Mouse (Mus musculus): ENCODE results near the gene Notch2. TPM values are rescaled to one million over a fixed set of nuclear protein-coding genes. Genes with fewer than 3 reads are reported as not detected.
A peak's percentile ranks its signal among the peaks of the same experiment; 100 is the strongest.

Notch2 gene
- polyA plus RNA-seq, 1 experiment from 2014 or later, result 27.8 TPM

- no peaks in the 10 kb centered on the region for H3K9me3 ChIP-seq (replicated peaks; ENCODE audit: control insufficient read depth, low read length)
- no peak for DNase-seq (ENCODE audit: low spot score)
Observed at GRCm38 (mm10) chr3:98093954-98094353, 80.6 kb downstream of the Notch2 start.

DNA sequence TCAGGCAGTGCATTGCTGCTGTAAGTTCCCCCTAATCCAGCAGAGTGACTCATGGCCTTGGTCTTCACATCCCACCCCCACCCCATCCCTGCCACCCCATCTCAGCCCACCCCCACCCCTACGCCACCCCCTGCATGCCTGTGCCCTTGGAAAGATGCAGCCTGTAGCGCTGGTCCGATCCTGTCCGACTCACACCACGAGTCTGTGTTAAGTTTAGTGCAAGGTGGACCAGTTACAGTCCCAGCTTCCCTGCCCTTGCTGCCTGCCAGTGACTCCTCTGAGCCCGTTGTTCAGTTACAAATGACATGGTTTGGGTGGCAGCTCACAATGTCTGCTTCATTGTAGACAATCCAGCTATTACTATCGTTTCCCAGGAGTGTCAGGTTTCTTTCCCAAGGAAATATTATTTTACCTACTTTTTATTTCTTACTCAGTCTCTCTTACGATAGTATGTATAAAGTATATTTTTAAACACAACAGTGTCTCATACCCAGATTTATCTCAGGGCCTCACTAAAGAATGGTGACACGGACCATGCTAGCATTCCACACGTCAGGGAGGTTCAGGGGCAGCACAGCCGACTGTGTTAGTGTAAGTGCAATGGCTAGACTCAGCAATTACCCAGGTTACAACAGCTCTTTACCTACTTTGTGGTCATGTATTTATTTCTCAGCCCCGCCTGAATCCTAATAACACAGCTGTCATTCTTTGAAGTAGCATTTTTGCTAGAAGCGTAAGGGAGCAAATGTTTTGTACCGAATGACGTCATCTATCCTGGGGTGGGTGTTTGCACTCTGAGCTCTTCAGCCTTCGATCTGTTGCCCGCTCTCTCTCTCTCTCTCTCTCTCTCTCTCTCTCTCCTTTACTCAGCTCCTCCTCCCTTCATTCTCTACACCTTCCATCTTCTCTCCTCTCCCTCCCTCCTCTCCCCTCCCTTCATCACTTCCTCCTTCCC, 81.6 kb downstream of the Notch2 start:
- H3K27ac ChIP-seq (replicated peaks; ENCODE audit: low read depth, low read length), result no peak overlapping the region
- DNase-seq (ENCODE audit: low spot score), result peak; percentile 23

More at GRCm38 (mm10) chr3:98093954-98094353, 80.6 kb downstream of the Notch2 start:
- Histone ChIP-seq H3K27me3 (ENCODE audit: control insufficient read depth, insufficient read depth, low read length) (no peaks in the 10 kb centered on the region), H3K4me3 (ENCODE audit: low read depth, low read length) (no peak overlapping the region), H3K4me2 (ENCODE audit: low read depth, low read length) (no peak overlapping the region), H3K9ac (replicated peaks; ENCODE audit: low read length) (no peak overlapping the region), H3K27ac (replicated peaks; ENCODE audit: low read depth, low read length) (no peak overlapping the region), H3K4me1 (ENCODE audit: control insufficient read depth, insufficient read depth, low read length) (no peaks in the 10 kb centered on the region), H3K36me3 (replicated peaks; ENCODE audit: control insufficient read depth, insufficient read depth, low read depth, low read length) (peaks cover 3% of the 10 kb centered on the region; the same call in 1 of the 2 replicates)
- ATAC-seq (replicated peaks; ENCODE audit: insufficient number of reproducible peaks, low FRiP score, low TSS enrichment, low read depth), result no peak
- WGBS, result 62% methylated on average over 5 of the region's 5 CpGs

GRCm38 (mm10) chr3:98096981-98097380, 83.7 kb downstream of the Notch2 start:
- no peak overlapping the region for H3K4me2 ChIP-seq (ENCODE audit: low read depth, low read length)
- no peaks in the 10 kb centered on the region for H3K4me1 ChIP-seq (ENCODE audit: control insufficient read depth, insufficient read depth, low read length)
- ATAC-seq (replicated peaks; ENCODE audit: insufficient number of reproducible peaks, low FRiP score, low TSS enrichment, low read depth) (no peak), DNase-seq (ENCODE audit: low spot score) (no peak)
- H3K9me3 ChIP-seq (replicated peaks; ENCODE audit: control insufficient read depth, low read length), result no peaks in the 10 kb centered on the region
- H3K27me3 ChIP-seq (ENCODE audit: control insufficient read depth, insufficient read depth, low read length), result no peaks in the 10 kb centered on the region
- H3K27ac ChIP-seq (replicated peaks; ENCODE audit: low read depth, low read length), result no peak overlapping the region
- no peak overlapping the region for H3K4me3 ChIP-seq (ENCODE audit: low read depth, low read length)
- no peak overlapping the region for H3K9ac ChIP-seq (replicated peaks; ENCODE audit: low read length)
- peaks cover 6% of the 10 kb centered on the region; the same call in 1 of the 2 replicates for H3K36me3 ChIP-seq (replicated peaks; ENCODE audit: control insufficient read depth, insufficient read depth, low read depth, low read length)
- 92% methylated on average over 7 of the region's 7 CpGs for WGBS

More for the DNA sequence above, 81.6 kb downstream of the Notch2 start:
- no peaks in the 10 kb centered on the region for H3K4me1 ChIP-seq (ENCODE audit: control insufficient read depth, insufficient read depth, low read length)
- ATAC-seq (replicated peaks; ENCODE audit: insufficient number of reproducible peaks, low FRiP score, low TSS enrichment, low read depth), result no peak; the same call in 1 of the 2 replicates
- H3K9me3 ChIP-seq (replicated peaks; ENCODE audit: control insufficient read depth, low read length), result no peaks in the 10 kb centered on the region
- WGBS, result 71% methylated on average over 17 of the region's 17 CpGs
- no peak overlapping the region for H3K4me3 ChIP-seq (ENCODE audit: low read depth, low read length)
- H3K4me2 ChIP-seq (ENCODE audit: low read depth, low read length), result no peak overlapping the region
- H3K9ac ChIP-seq (replicated peaks; ENCODE audit: low read length), result no peak overlapping the region
- peaks cover 3% of the 10 kb centered on the region; the same call in 1 of the 2 replicates for H3K36me3 ChIP-seq (replicated peaks; ENCODE audit: control insufficient read depth, insufficient read depth, low read depth, low read length)
- no peaks in the 10 kb centered on the region for H3K27me3 ChIP-seq (ENCODE audit: control insufficient read depth, insufficient read depth, low read length)

DNA sequence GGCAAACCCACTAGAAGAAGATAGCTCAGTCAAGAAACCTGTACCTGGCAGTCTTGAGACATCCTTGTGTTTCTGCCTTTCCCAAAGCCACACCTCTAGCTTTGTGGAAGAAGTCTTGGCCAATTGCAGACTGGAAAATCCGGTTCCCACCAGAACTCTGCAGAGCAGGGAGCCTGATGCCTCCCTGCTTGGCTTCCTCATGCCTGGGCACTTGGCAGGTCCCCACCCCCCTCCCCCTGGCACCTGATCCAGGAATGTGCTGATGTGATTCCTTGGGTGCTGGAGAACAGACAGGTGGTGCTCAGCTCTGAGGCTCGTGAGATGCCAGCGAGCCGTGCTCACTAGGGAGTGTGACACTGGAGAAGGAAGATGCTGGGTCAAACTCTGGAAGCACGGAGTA, 85.3 kb downstream of the Notch2 start:
- no peak overlapping the region for H3K27ac ChIP-seq (replicated peaks; ENCODE audit: low read depth, low read length)
- no peak overlapping the region for H3K4me2 ChIP-seq (ENCODE audit: low read depth, low read length)
- no peaks in the 10 kb centered on the region for H3K4me1 ChIP-seq (ENCODE audit: control insufficient read depth, insufficient read depth, low read length)
- DNase-seq (ENCODE audit: low spot score) (no peak), ATAC-seq (replicated peaks; ENCODE audit: insufficient number of reproducible peaks, low FRiP score, low TSS enrichment, low read depth) (no peak)
- H3K9ac ChIP-seq (replicated peaks; ENCODE audit: low read length), result no peak overlapping the region
- no peaks in the 10 kb centered on the region for H3K9me3 ChIP-seq (replicated peaks; ENCODE audit: control insufficient read depth, low read length)
- peaks cover 18% of the 10 kb centered on the region for H3K36me3 ChIP-seq (replicated peaks; ENCODE audit: control insufficient read depth, insufficient read depth, low read depth, low read length)
- no peaks in the 10 kb centered on the region for H3K27me3 ChIP-seq (ENCODE audit: control insufficient read depth, insufficient read depth, low read length)
- H3K4me3 ChIP-seq (ENCODE audit: low read depth, low read length), result no peak overlapping the region
- WGBS, result 91% methylated on average over 5 of the region's 5 CpGs

- H3K4me3 ChIP-seq (ENCODE audit: low read depth, low read length), result no peak overlapping the region
- ATAC-seq (replicated peaks; ENCODE audit: insufficient number of reproducible peaks, low FRiP score, low TSS enrichment, low read depth) (no peak), DNase-seq (ENCODE audit: low spot score) (no peak)
- H3K36me3 ChIP-seq (replicated peaks; ENCODE audit: control insufficient read depth, insufficient read depth, low read depth, low read length), result peaks cover 18% of the 10 kb centered on the region
- no peaks in the 10 kb centered on the region for H3K27me3 ChIP-seq (ENCODE audit: control insufficient read depth, insufficient read depth, low read length)
- no peaks in the 10 kb centered on the region for H3K4me1 ChIP-seq (ENCODE audit: control insufficient read depth, insufficient read depth, low read length)
- H3K9me3 ChIP-seq (replicated peaks; ENCODE audit: control insufficient read depth, low read length), result no peaks in the 10 kb centered on the region
- 88% methylated on average over 10 of the region's 10 CpGs for WGBS
- no peak overlapping the region for H3K27ac ChIP-seq (replicated peaks; ENCODE audit: low read depth, low read length)
- no peak overlapping the region for H3K4me2 ChIP-seq (ENCODE audit: low read depth, low read length)
- no peak overlapping the region for H3K9ac ChIP-seq (replicated peaks; ENCODE audit: low read length)
Observed at GRCm38 (mm10) chr3:98099287-98099686, 86.0 kb downstream of the Notch2 start.

- DNase-seq (ENCODE audit: low spot score), result peak; percentile 79
- Histone ChIP-seq H3K27me3 (ENCODE audit: control insufficient read depth, insufficient read depth, low read length) (no peaks in the 10 kb centered on the region), H3K4me3 (ENCODE audit: low read depth, low read length) (no peak overlapping the region), H3K27ac (replicated peaks; ENCODE audit: low read depth, low read length) (no peak overlapping the region), H3K4me1 (ENCODE audit: control insufficient read depth, insufficient read depth, low read length) (no peaks in the 10 kb centered on the region), H3K9ac (replicated peaks; ENCODE audit: low read length) (no peak overlapping the region), H3K9me3 (replicated peaks; ENCODE audit: control insufficient read depth, low read length) (no peaks in the 10 kb centered on the region), H3K36me3 (replicated peaks; ENCODE audit: control insufficient read depth, insufficient read depth, low read depth, low read length) (peaks cover 18% of the 10 kb centered on the region), H3K4me2 (ENCODE audit: low read depth, low read length) (no peak overlapping the region)
- ATAC-seq (replicated peaks; ENCODE audit: insufficient number of reproducible peaks, low FRiP score, low TSS enrichment, low read depth), result no peak
- 34% methylated on average over 10 of the region's 10 CpGs for WGBS
Observed at GRCm38 (mm10) chr3:98101541-98101940, 88.2 kb downstream of the Notch2 start.

DNA sequence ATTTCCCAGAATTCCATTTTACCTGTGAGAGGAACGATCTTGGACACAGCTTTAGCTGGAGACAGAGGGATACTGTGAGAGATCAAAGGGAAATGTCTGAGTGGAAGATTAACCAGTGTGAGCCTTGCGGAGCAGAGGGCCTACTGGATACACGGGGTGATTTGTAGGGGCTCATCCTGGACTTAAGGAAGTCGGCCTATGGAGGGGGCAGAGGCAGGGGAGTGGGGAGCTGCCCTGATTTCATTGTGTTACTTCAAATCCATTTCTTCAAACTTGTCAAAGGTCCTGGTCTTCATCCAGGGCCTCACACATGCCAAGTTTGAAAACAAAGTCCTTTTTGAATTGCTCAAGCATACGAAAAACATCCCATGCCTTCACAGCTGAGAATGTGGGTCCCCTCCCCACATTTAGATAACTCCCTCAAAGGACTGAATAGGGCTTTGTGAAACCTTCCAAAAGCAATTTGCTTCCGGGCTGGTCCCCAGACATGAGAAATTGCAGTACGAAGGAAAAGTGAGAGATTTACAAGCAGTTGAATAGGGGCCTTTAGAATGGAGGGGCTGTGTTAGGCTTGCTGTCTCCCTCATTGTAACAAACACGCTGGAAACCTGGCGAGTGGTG, 91.6 kb downstream of the Notch2 start:
- Histone ChIP-seq H3K9me3 (replicated peaks; ENCODE audit: control insufficient read depth, low read length) (no peaks in the 10 kb centered on the region), H3K36me3 (replicated peaks; ENCODE audit: control insufficient read depth, insufficient read depth, low read depth, low read length) (peaks cover 14% of the 10 kb centered on the region), H3K27me3 (ENCODE audit: control insufficient read depth, insufficient read depth, low read length) (no peaks in the 10 kb centered on the region), H3K4me3 (ENCODE audit: low read depth, low read length) (no peak overlapping the region), H3K9ac (replicated peaks; ENCODE audit: low read length) (no peak overlapping the region), H3K4me1 (ENCODE audit: control insufficient read depth, insufficient read depth, low read length) (no peaks in the 10 kb centered on the region), H3K4me2 (ENCODE audit: low read depth, low read length) (no peak overlapping the region), H3K27ac (replicated peaks; ENCODE audit: low read depth, low read length) (no peak overlapping the region)
- WGBS, result 58% methylated on average over 9 of the region's 9 CpGs
- DNase-seq (ENCODE audit: low spot score), result no peak
- ATAC-seq (replicated peaks; ENCODE audit: insufficient number of reproducible peaks, low FRiP score, low TSS enrichment, low read depth), result no peak

DNA sequence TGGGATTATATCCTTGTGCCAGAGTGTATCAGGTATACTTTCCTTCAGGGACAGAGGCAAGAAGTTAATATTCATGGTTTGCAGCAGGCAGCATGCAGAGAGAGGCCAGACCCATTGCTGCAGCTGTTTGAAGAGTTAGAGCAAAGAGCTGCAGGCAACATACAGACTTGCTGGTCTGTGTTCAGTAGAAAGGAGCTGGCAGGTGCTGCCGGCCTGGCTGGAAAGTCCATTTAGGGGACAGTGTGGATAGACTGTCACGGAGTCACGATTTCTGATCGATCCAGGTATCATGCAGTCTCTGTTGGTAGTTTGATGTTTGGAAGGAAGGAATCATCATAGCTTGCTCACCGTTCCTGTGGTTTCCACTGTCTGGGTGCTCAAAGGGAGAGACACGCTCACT, 92.2 kb downstream of the Notch2 start:
- H3K4me2 ChIP-seq (ENCODE audit: low read depth, low read length), result no peak overlapping the region
- no peak overlapping the region for H3K27ac ChIP-seq (replicated peaks; ENCODE audit: low read depth, low read length)
- no peak overlapping the region for H3K9ac ChIP-seq (replicated peaks; ENCODE audit: low read length)
- H3K4me3 ChIP-seq (ENCODE audit: low read depth, low read length), result no peak overlapping the region
- WGBS, result 90% methylated on average over 6 of the region's 6 CpGs
- H3K4me1 ChIP-seq (ENCODE audit: control insufficient read depth, insufficient read depth, low read length), result no peaks in the 10 kb centered on the region
- H3K36me3 ChIP-seq (replicated peaks; ENCODE audit: control insufficient read depth, insufficient read depth, low read depth, low read length), result peaks cover 11% of the 10 kb centered on the region
- H3K27me3 ChIP-seq (ENCODE audit: control insufficient read depth, insufficient read depth, low read length), result no peaks in the 10 kb centered on the region
- ATAC-seq (replicated peaks; ENCODE audit: insufficient number of reproducible peaks, low FRiP score, low TSS enrichment, low read depth), result no peak
- H3K9me3 ChIP-seq (replicated peaks; ENCODE audit: control insufficient read depth, low read length), result no peaks in the 10 kb centered on the region
- no peak for DNase-seq (ENCODE audit: low spot score)

Measured in embryonic facial prominence, embryonic 11.5 days (tissue).